Mouse (Mus musculus) E14TG2a.4 (cell line): ENCODE data around the gene Tbcb.
A peak's percentile ranks its signal among the peaks of the same experiment; 100 is the strongest.
"Not testable (repeated sequence)": the region's sequence is repeated elsewhere in the genome, so short reads cannot be mapped to it uniquely, and the experiment has no call there.

Source experiments
- H3K27me3 ChIP-seq: 2 replicates; pipeline ENCODE4 v1.6.1; 2014; ENCODE audit warnings: low read length, control low read depth; ENCODE audit not compliant: insufficient read depth
- H3K36me3 ChIP-seq: 2 replicates; pipeline ENCODE4 v1.6.1; 2014; ENCODE audit warnings: low read length, control low read depth; ENCODE audit not compliant: insufficient read depth
- H3K4me1 ChIP-seq: replicated peaks from 2 replicates; pipeline ENCODE4 v1.6.1; 2014; ENCODE audit warnings: low read depth, low read length, control low read depth
- H3K4me3 ChIP-seq: replicated peaks from 2 replicates; pipeline ENCODE4 v1.5.1; 2014; ENCODE audit warnings: mild to moderate bottlenecking, low read length
- H3K9me3 ChIP-seq: 2 replicates; pipeline ENCODE4 v1.6.1; 2014; ENCODE audit warnings: low read length, control low read depth
- CTCF ChIP-seq: conservative IDR thresholded peaks from 2 replicates; pipeline ENCODE4 v1.5.1; 2014; ENCODE audit warnings: low read length
- NANOG ChIP-seq: IDR thresholded peaks from 2 replicates; pipeline ENCODE4 v1.6.1; 2014; ENCODE audit warnings: borderline replicate concordance, low read length, mixed read lengths
- POU5F1 ChIP-seq: IDR thresholded peaks from 2 replicates; pipeline ENCODE4 v1.6.1; 2014; ENCODE audit warnings: low read length, borderline replicate concordance

The Tbcb gene

GRCm38 (mm10) chr7:30266780-30267179 is 34.7 kb upstream of the Tbcb start:
- H3K4me3 ChIP-seq: peak overlapping the region; percentile 35; the same call in 1 of the 2 replicates

GRCm38 (mm10) chr7:30265935-30266334 is 33.9 kb upstream of the Tbcb start:
- no peaks in the 10 kb centered on the region for H3K27me3 ChIP-seq
- H3K4me3 ChIP-seq: no peak overlapping the region
- peaks cover 69% of the 10 kb centered on the region for H3K4me1 ChIP-seq
- peak; percentile 91 for TF ChIP-seq POU5F1
- peak; percentile 99 for TF ChIP-seq NANOG
- no peak for TF ChIP-seq CTCF
- H3K36me3 ChIP-seq: peaks cover 92% of the 10 kb centered on the region
- H3K9me3 ChIP-seq: no peaks in the 10 kb centered on the region

More at GRCm38 (mm10) chr7:30266780-30267179, 34.7 kb upstream of the Tbcb start:
- H3K9me3 ChIP-seq: no peaks in the 10 kb centered on the region
- H3K36me3 ChIP-seq: peaks cover 92% of the 10 kb centered on the region
- H3K27me3 ChIP-seq: no peaks in the 10 kb centered on the region
- peaks cover 63% of the 10 kb centered on the region for H3K4me1 ChIP-seq
- TF ChIP-seq POU5F1 (no peak), CTCF (0 out of 2 replicates have a peak, but pooled peaks have one; percentile 5)

GRCm38 (mm10) chr7:30265531-30265930 is 33.5 kb upstream of the Tbcb start:
- Histone ChIP-seq H3K4me1 (peaks cover 67% of the 10 kb centered on the region), H3K27me3 (no peaks in the 10 kb centered on the region), H3K36me3 (peaks cover 92% of the 10 kb centered on the region), H3K4me3 (peak overlapping the region; percentile 39; the same call in 1 of the 2 replicates), H3K9me3 (no peaks in the 10 kb centered on the region)
- TF ChIP-seq CTCF: no peak
- no peak for TF ChIP-seq POU5F1
- TF ChIP-seq NANOG: no peak

GRCm38 (mm10) chr7:30265041-30265440 is 33.0 kb upstream of the Tbcb start:
- H3K9me3 ChIP-seq: no peaks in the 10 kb centered on the region
- H3K27me3 ChIP-seq: no peaks in the 10 kb centered on the region
- peak overlapping the region; percentile 39; the same call in 1 of the 2 replicates for H3K4me3 ChIP-seq
- H3K4me1 ChIP-seq: peaks cover 68% of the 10 kb centered on the region
- TF ChIP-seq CTCF (no peak), POU5F1 (no peak), NANOG (no peak)
- peaks cover 92% of the 10 kb centered on the region for H3K36me3 ChIP-seq

GRCm38 (mm10) chr7:30251956-30252954 is 20.2 kb upstream of the Tbcb start:
- Histone ChIP-seq H3K4me1 (peaks cover 34% of the 10 kb centered on the region), H3K27me3 (no peaks in the 10 kb centered on the region), H3K4me3 (no peak overlapping the region), H3K36me3 (peaks cover 99% of the 10 kb centered on the region), H3K9me3 (no peaks in the 10 kb centered on the region)
- no peak for TF ChIP-seq POU5F1
- no peak for TF ChIP-seq CTCF
- TF ChIP-seq NANOG: no peak

GRCm38 (mm10) chr7:30237374-30237773 is 5.3 kb upstream of the Tbcb start:
- H3K9me3 ChIP-seq, H3K27me3 ChIP-seq, H3K4me3 ChIP-seq: not testable (repeated sequence)
- Histone ChIP-seq H3K36me3 (peaks cover 63% of the 10 kb centered on the region), H3K4me1 (peaks cover 47% of the 10 kb centered on the region)

- Histone ChIP-seq H3K27me3 (no peaks in the 10 kb centered on the region), H3K4me3 (no peak within 1 kb of the TSS), H3K9me3 (no peaks in the 10 kb centered on the region), H3K4me1 (peaks cover 54% of the 10 kb centered on the region), H3K36me3 (peaks cover 48% of the 10 kb centered on the region)
- TF ChIP-seq POU5F1 (no peak), CTCF (no peak), NANOG (no peak)
These were observed 3.6 kb upstream of the Tbcb start, which contains the start of gene Ovol3 for GRCm38 (mm10) chr7:30235625-30236024. Gene Ovol3 (minus strand): TSS chr7:30235725.

- Histone ChIP-seq H3K27me3 (no peaks in the 10 kb centered on the region), H3K4me1 (peaks cover 58% of the 10 kb centered on the region), H3K4me3 (no peak overlapping the region), H3K9me3 (no peaks in the 10 kb centered on the region), H3K36me3 (peaks cover 46% of the 10 kb centered on the region)
- TF ChIP-seq POU5F1: no peak
- no peak for TF ChIP-seq CTCF
- no peak for TF ChIP-seq NANOG
These were observed 3.0 kb upstream of the Tbcb start for GRCm38 (mm10) chr7:30235091-30235490.
